Mouse (Mus musculus) liver, adult 2 months (tissue): ENCODE measurements around the gene Coro1c.

ENCODE experiments used
- CTCF ChIP-seq: fragments of 200-500 bp; IDR thresholded peaks from 2 replicates; pipeline ENCODE4 v1.5.1; 2011; ENCODE audit warnings: low read depth, low read length, control low read depth
- POLR2A ChIP-seq: fragments of 200-500 bp; IDR thresholded peaks from 2 replicates; pipeline ENCODE4 v1.6.1; 2011; ENCODE audit warnings: low read length, control low read depth; ENCODE audit not compliant: insufficient read depth; ENCODE audit errors: extremely low read depth

DNA sequence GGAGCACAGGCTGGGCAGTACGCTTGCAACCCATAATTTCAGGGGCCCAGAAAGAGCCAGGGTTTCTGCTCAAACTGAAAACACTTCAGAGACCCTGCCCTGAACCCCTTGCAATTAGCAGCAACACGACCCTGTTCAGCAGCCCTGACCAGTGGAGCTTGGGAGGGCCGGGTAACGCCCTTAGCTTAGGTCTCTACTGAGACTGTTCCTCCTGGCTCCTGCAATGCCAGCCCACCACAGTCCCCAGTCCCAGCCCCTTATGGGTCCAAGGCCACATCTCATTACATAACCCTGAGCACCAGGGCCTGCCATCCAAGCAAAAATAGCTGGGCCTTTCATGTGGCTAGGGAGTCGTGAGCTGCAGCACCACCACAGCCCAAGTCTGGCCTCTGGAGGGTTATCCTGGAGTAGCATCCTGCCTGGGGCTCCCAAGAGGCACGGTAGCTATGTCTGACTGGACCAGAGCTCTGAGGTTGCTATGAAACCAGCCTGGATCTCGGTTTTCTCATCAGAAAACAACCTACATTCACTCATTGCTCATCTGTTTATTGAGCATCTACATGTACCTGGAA lies 104.1 kb downstream of the Coro1c start:
- TF ChIP-seq CTCF (no peak), POLR2A (no peak)
